Mouse (Mus musculus) heart, adult 11 months (tissue): ENCODE results near the gene Zfp977.
A peak's percentile ranks its signal among the peaks of the same experiment; 100 is the strongest.
"Not testable (repeated sequence)": the region's sequence is repeated elsewhere in the genome, so short reads cannot be mapped to it uniquely, and the experiment has no call there.

Experiments
- DNase-seq: peaks from one replicate; pipeline ENCODE4 v3.0.0; 2022

Zfp977 gene

DNA sequence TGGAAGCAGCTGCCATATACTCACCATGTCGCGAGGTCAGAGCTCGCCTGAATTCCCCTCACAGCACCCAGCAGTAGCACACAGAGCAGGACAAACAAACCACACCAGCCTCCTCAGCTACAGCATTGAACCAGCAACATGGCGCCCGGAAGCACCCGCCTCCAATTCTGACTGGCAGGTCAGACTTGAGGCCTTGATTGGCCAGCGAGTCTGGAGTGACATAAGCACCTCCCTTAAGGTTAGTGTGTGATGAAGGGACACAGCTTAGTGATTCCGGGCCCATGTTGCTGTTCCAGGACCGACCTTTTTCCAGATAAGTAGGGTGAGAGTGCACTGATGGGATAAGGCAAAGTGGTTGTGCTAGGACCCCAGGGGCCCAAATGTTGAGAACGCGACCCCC lies at the start of gene Zfp977:
Gene Zfp977 (minus strand): TSS at position 135 of the 400 bp plus-strand sequence.
- peak; percentile 67 for DNase-seq

DNA sequence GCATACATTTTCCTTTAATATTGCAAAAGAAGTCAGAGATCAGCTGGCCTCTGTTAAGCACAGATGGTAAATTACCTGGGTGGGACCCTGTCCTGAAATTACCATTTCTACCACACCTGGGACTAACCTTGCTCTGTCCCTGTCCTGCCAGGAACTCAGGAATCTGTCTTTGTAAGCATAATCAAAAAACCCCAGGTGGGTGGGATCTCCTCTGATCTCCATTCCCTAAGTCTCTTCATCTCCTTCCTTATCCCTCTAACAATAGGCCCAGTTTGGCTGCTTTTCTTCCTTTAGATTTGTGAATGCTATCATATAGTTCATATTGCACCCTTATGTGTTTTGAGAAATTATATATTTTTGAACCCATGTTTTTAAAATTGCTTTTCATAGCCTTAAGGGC lies 38.7 kb upstream of the Zfp977 start:
- DNase-seq: not testable (repeated sequence)

GRCm38 (mm10) chr7:42595666-42596065 lies 3.3 kb upstream of the Zfp977 start:
- DNase-seq: not testable (repeated sequence)

- peak; percentile 52 for DNase-seq
Measured at GRCm38 (mm10) chr7:42591311-42591710, 1.0 kb downstream of the Zfp977 start.

- no peak for DNase-seq
Measured at GRCm38 (mm10) chr7:42578488-42578887, 13.9 kb downstream of the Zfp977 start, which contains the start of gene Gm21028. Gene Gm21028, minus strand, starts transcription at chr7:42578588.

DNA sequence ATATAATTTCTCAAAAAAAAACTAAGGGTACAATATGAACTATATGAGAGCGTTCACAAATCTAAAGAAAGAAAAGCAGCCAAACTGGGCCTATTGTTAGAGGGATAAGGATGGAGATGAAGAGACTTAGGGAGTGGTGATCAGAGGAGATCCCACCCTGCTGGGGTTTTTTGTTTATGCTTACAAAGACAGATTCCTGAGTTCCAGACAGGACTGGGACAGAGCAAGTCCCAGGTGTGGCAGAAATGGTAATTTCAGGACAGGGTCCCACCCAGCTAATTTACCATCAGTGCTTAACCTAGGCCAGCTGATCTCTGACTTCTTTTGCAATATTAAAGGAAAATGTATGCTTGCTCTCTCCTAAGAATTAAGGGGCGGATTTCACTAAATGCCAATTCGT lies 40.6 kb downstream of the Zfp977 start:
- DNase-seq: no peak
